Mouse (Mus musculus) megakaryocyte, embryonic 14.5 days (primary cell): ENCODE measurements at regions not wholly inside any gene's neighbourhood (a gene's known extent, or its start where the extent isn't known, plus 50 kb on each side); places are given as distances from the start of the nearest gene placed in this dataset.

ENCODE experiments used
- H3K27me3 ChIP-seq: replicated peaks from 2 replicates; pipeline ENCODE3; 2012; ENCODE audit warnings: inconsistent platforms
- H3K36me3 ChIP-seq: replicated peaks from 2 replicates; pipeline ENCODE3; 2012; ENCODE audit warnings: low read length, inconsistent platforms, mixed read lengths
- H3K4me1 ChIP-seq: 2 replicates; pipeline ENCODE4 v1.6.1; 2012; ENCODE audit warnings: inconsistent platforms
- H3K4me3 ChIP-seq: replicated peaks from 2 replicates; pipeline ENCODE3; 2012; ENCODE audit warnings: moderate library complexity, mild to moderate bottlenecking, inconsistent platforms
- H3K9me3 ChIP-seq: 2 replicates; pipeline ENCODE4 v1.6.1; 2012; ENCODE audit warnings: inconsistent platforms
- FLI1 ChIP-seq: IDR thresholded peaks from 2 replicates; pipeline ENCODE4 v1.6.1; 2012; ENCODE audit warnings: low read length, inconsistent platforms, mixed read lengths
- GATA1 ChIP-seq: IDR thresholded peaks from 3 replicates; pipeline ENCODE4 v1.6.1; 2012; ENCODE audit warnings: mixed read lengths, low read length, inconsistent platforms, borderline replicate concordance

- no peaks in the 10 kb centered on the region for H3K27me3 ChIP-seq
- no peak overlapping the region for H3K4me3 ChIP-seq
- H3K9me3 ChIP-seq, result peaks cover 42% of the 10 kb centered on the region
- TF ChIP-seq GATA1 (no peak), FLI1 (no peak)
- no peaks in the 10 kb centered on the region for H3K4me1 ChIP-seq
- no peaks in the 10 kb centered on the region for H3K36me3 ChIP-seq
These were observed 301.6 kb upstream of the Sall1 start for GRCm38 (mm10) chr8:89345547-89345946.

DNA sequence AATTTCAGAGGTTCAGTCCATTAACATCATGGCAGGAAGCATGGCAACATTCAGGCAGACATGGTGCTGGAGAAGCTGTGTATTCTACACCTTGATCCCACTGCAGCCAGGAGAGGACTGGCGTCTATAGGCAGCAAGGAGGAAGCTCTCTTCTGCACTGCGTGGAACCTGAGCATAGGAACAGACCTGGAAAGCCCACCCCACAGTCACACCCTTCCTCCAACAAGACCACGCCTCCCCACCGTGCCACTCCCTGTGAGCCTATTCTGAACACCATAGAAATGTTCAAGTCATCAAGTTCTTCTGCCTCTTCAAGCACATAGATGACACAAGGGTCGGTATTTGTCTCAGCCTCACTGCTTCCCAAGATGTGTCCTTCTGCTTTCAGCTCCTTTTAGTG, 297.7 kb upstream of the Sall1 start:
- Histone ChIP-seq H3K27me3 (no peaks in the 10 kb centered on the region), H3K36me3 (no peaks in the 10 kb centered on the region), H3K9me3 (peaks cover 19% of the 10 kb centered on the region), H3K4me3 (no peak overlapping the region), H3K4me1 (no peaks in the 10 kb centered on the region)
- TF ChIP-seq FLI1, result no peak
- TF ChIP-seq GATA1, result no peak

DNA sequence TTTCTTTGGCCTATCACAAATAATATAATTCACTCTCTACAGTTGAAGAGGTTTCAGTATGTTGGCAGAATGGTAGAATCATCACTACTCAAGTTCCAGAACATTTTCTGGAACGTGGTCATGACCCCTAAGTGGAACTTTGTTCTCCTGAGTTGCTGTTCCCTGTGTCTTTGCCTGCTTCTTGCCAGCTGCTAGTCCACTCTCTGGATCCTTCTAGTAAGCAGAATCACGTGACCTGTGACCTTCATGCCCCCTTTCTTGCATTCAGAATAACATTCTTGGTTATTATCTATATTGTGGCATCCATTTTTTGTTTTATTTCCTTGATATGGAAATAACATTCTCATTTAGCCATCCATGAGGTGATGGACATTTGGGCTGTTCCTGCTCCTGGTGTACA, 291.5 kb upstream of the Sall1 start:
- no peaks in the 10 kb centered on the region for H3K27me3 ChIP-seq
- no peaks in the 10 kb centered on the region for H3K36me3 ChIP-seq
- H3K9me3 ChIP-seq, result peaks cover 8% of the 10 kb centered on the region; the same call in 1 of the 2 replicates
- H3K4me1 ChIP-seq, result no peaks in the 10 kb centered on the region
- H3K4me3 ChIP-seq, result no peak overlapping the region
- no peak for TF ChIP-seq FLI1
- TF ChIP-seq GATA1, result no peak

- no peaks in the 10 kb centered on the region for H3K36me3 ChIP-seq
- no peaks in the 10 kb centered on the region for H3K27me3 ChIP-seq
- H3K4me3 ChIP-seq, result no peak overlapping the region
- H3K4me1 ChIP-seq, result no peaks in the 10 kb centered on the region
- no peak for TF ChIP-seq GATA1
- no peak for TF ChIP-seq FLI1
- peaks cover 30% of the 10 kb centered on the region for H3K9me3 ChIP-seq
These were observed 281.9 kb upstream of the Sall1 start for GRCm38 (mm10) chr8:89325751-89326351.

DNA sequence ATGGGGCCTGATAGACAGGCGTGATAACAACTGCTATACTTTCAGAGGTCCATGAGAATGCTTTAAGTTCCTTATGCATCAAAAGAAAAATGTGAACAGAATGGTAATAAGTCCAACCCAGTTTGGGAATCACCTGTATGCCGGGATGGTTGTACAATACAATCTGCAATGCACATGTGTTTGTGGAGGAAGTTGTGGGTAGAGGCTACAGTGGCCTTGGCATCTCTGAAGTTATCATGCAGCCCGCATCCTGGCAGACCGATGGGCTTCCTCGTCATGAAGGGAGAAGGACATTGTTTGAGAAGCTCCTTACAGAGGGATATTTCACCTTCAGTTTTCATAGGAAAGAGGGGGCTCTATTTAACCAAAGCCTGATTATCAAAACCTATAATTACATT, 281.3 kb upstream of the Sall1 start:
- Histone ChIP-seq H3K4me1 (no peaks in the 10 kb centered on the region), H3K27me3 (no peaks in the 10 kb centered on the region), H3K4me3 (no peak overlapping the region), H3K9me3 (peaks cover 30% of the 10 kb centered on the region), H3K36me3 (no peaks in the 10 kb centered on the region)
- TF ChIP-seq GATA1 (no peak), FLI1 (no peak)

- H3K4me1 ChIP-seq, result no peaks in the 10 kb centered on the region
- H3K9me3 ChIP-seq, result peaks cover 28% of the 10 kb centered on the region
- no peaks in the 10 kb centered on the region for H3K36me3 ChIP-seq
- H3K4me3 ChIP-seq, result no peak overlapping the region
- no peak for TF ChIP-seq GATA1
- no peak for TF ChIP-seq FLI1
- H3K27me3 ChIP-seq, result no peaks in the 10 kb centered on the region
These were observed 280.7 kb upstream of the Sall1 start for GRCm38 (mm10) chr8:89324462-89325247.

GRCm38 (mm10) chr8:89317514-89318289, 273.7 kb upstream of the Sall1 start:
- Histone ChIP-seq H3K4me1 (no peaks in the 10 kb centered on the region), H3K27me3 (no peaks in the 10 kb centered on the region), H3K4me3 (no peak overlapping the region), H3K9me3 (peaks cover 45% of the 10 kb centered on the region), H3K36me3 (no peaks in the 10 kb centered on the region)
- TF ChIP-seq GATA1 (no peak), FLI1 (no peak)

DNA sequence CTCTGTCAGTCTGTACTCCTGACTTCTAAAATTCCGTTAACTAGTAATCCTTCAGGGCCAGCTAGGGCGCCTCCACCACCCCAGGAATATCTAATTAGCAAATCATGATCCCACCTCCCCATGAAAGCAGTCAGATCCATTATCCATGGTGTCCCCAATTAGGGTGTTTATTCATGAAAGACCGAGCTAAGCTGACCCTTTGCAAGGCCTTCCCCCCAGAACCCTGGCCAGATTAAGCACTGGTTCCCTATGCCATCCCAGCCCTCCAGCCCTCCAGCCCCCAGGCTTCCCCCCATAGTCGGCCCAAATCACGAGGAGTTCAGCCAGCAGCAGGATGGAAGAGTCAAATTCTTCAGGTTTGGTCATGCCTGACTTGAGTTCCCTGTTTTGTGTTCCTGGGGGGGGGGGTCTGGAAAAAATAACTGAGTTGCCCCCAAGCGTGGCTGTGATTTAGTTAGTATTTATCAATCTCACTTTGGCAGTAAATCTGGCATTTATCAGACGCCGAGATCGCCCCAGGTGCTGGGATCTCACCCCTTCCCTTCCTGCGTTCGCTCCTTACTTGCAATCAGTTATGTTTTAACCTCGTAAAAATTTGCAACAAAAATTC, 272.7 kb upstream of the Sall1 start:
- Histone ChIP-seq H3K27me3 (no peaks in the 10 kb centered on the region), H3K4me1 (no peaks in the 10 kb centered on the region), H3K4me3 (no peak overlapping the region), H3K36me3 (no peaks in the 10 kb centered on the region), H3K9me3 (peaks cover 40% of the 10 kb centered on the region)
- TF ChIP-seq GATA1, result no peak
- TF ChIP-seq FLI1, result no peak

GRCm38 (mm10) chr8:89314907-89315306, 270.9 kb upstream of the Sall1 start:
- H3K4me3 ChIP-seq, result no peak overlapping the region
- no peak for TF ChIP-seq GATA1
- no peak for TF ChIP-seq FLI1

More at GRCm38 (mm10) chr8:89314907-89315306, 270.9 kb upstream of the Sall1 start:
- H3K4me1 ChIP-seq, result no peaks in the 10 kb centered on the region
- peaks cover 37% of the 10 kb centered on the region for H3K9me3 ChIP-seq
- H3K27me3 ChIP-seq, result no peaks in the 10 kb centered on the region
- no peaks in the 10 kb centered on the region for H3K36me3 ChIP-seq
